Mouse (Mus musculus) monocyte, adult 2 months (primary cell): Measurements from ENCODE around the gene Adamtsl3.
"Not testable (repeated sequence)": the region's sequence is repeated elsewhere in the genome, so short reads cannot be mapped to it uniquely, and the experiment has no call there.

Experiments used
- DNase-seq, 2 experiments: peaks; one replicate each; pipeline ENCODE4 v3.0.0; 2022; ENCODE audit warnings: low spot score in 2 of 2, low read depth in 1 of 2

Gene Adamtsl3

GRCm38 (mm10) chr7:82420329-82421052, 85.0 kb downstream of the Adamtsl3 start:
- not testable (repeated sequence) for DNase-seq

GRCm38 (mm10) chr7:82422561-82422960, 87.1 kb downstream of the Adamtsl3 start:
- no peak for DNase-seq

GRCm38 (mm10) chr7:82423602-82424001, 88.1 kb downstream of the Adamtsl3 start:
- no peak for DNase-seq

- DNase-seq: no peak
Observed at GRCm38 (mm10) chr7:82424281-82424680, 88.8 kb downstream of the Adamtsl3 start.

GRCm38 (mm10) chr7:82425374-82425773, 89.9 kb downstream of the Adamtsl3 start:
- DNase-seq: no peak

- DNase-seq: no peak
Observed at GRCm38 (mm10) chr7:82429447-82429846, 94.0 kb downstream of the Adamtsl3 start.

- DNase-seq: no peak
Observed at GRCm38 (mm10) chr7:82431572-82431971, 96.1 kb downstream of the Adamtsl3 start.

GRCm38 (mm10) chr7:82433226-82433625, 97.7 kb downstream of the Adamtsl3 start:
- no peak for DNase-seq

GRCm38 (mm10) chr7:82458376-82458775, 122.9 kb downstream of the Adamtsl3 start:
- DNase-seq: no peak

GRCm38 (mm10) chr7:82462921-82463523, 127.5 kb downstream of the Adamtsl3 start:
- DNase-seq: no peak

GRCm38 (mm10) chr7:82464364-82464763, 128.9 kb downstream of the Adamtsl3 start:
- DNase-seq: no peak

GRCm38 (mm10) chr7:82465437-82465836, 129.9 kb downstream of the Adamtsl3 start:
- no peak for DNase-seq

GRCm38 (mm10) chr7:82476441-82477221, 141.1 kb downstream of the Adamtsl3 start:
- DNase-seq: no peak

- no peak for DNase-seq
Observed at GRCm38 (mm10) chr7:82478461-82478860, 143.0 kb downstream of the Adamtsl3 start.

GRCm38 (mm10) chr7:82478861-82479755, 143.6 kb downstream of the Adamtsl3 start:
- DNase-seq: no peak

GRCm38 (mm10) chr7:82483426-82483825, 147.9 kb downstream of the Adamtsl3 start:
- DNase-seq: no peak

- DNase-seq: no peak
Observed at GRCm38 (mm10) chr7:82484834-82485233, 149.3 kb downstream of the Adamtsl3 start.

- no peak for DNase-seq
Observed at GRCm38 (mm10) chr7:82485344-82485954, 150.0 kb downstream of the Adamtsl3 start.

- no peak for DNase-seq
Observed at GRCm38 (mm10) chr7:82491018-82491417, 155.5 kb downstream of the Adamtsl3 start.

GRCm38 (mm10) chr7:82492881-82493280, 157.4 kb downstream of the Adamtsl3 start:
- no peak for DNase-seq

- DNase-seq: no peak
Observed at GRCm38 (mm10) chr7:82494220-82494619, 158.7 kb downstream of the Adamtsl3 start.
